Mouse (Mus musculus) splenic B cell, adult 2 months (primary cell): ENCODE measurements around the gene Nudt15.
"Not testable (repeated sequence)": the region's sequence is repeated elsewhere in the genome, so short reads cannot be mapped to it uniquely, and the experiment has no call there.

Source experiments
- DNase-seq: peaks from one replicate; pipeline ENCODE4 v3.0.0-alpha.2; 2011; ENCODE audit warnings: low read depth, low spot score
- H3K27me3 ChIP-seq: 2 replicates; pipeline ENCODE4 v1.6.1; 2012; ENCODE audit warnings: mild to moderate bottlenecking, low read length, moderate library complexity, mixed read lengths; ENCODE audit not compliant: control insufficient read depth, poor library complexity, insufficient read depth, severe bottlenecking
- H3K36me3 ChIP-seq: 2 replicates; pipeline ENCODE4 v1.6.1; 2012; ENCODE audit warnings: mild to moderate bottlenecking, low read length, moderate library complexity, mixed read lengths; ENCODE audit not compliant: control insufficient read depth, poor library complexity, insufficient read depth, severe bottlenecking

The Nudt15 gene

DNA sequence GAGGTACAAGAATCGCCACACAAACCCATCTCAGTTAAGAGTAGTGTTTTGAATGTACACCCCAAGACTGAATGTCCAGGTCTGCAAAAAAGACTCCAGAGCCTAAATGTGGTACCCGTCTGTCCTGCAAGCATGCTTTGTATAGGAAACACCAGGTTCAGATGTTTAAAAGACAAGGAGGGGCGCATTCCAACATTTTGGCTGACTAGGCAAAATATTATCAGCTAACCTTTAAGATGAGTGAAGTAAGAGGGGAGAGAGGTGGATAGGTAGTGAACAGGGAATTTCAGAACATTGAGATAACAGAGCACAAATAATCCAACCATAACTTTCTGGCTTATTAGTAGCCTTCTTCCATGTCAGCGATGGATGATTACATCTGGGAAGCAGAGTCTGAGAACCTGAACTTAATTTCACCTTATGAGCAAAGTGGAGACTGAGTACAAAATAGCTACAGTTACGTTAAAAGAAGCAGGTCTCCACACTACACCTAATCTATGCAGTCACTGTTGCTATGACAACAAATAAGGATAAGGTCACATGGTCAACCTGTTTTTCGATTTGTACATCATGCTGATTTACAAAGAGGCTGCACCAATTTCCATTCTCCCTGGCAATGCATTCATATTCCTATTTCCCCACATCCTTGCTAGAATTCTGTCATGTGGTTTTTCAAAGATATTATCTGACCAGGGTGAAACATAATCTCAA, 14.1 kb downstream of the Nudt15 start:
- Histone ChIP-seq H3K36me3 (no peaks in the 10 kb centered on the region), H3K27me3 (no peaks in the 10 kb centered on the region)
- DNase-seq: no peak

DNA sequence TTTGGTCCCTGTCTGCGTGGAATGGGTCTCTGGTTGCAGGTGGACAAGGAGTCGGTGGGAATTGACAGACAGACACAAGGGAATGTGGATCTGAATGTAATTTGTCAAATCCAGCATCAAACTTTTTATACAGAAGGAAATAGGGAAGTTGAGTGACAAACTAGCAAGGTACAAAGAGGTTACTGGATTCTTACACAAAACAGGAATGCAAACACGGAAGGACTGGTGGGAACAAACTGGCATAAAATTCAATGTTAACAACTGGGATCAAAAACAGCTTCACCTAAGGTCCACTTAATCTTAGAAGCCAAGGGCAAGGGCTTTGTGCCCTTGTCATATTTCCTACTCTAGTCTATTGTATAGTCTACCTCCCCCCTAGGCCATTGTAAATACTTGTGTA, 19.4 kb downstream of the Nudt15 start:
- H3K27me3 ChIP-seq, DNase-seq, H3K36me3 ChIP-seq: not testable (repeated sequence)

DNA sequence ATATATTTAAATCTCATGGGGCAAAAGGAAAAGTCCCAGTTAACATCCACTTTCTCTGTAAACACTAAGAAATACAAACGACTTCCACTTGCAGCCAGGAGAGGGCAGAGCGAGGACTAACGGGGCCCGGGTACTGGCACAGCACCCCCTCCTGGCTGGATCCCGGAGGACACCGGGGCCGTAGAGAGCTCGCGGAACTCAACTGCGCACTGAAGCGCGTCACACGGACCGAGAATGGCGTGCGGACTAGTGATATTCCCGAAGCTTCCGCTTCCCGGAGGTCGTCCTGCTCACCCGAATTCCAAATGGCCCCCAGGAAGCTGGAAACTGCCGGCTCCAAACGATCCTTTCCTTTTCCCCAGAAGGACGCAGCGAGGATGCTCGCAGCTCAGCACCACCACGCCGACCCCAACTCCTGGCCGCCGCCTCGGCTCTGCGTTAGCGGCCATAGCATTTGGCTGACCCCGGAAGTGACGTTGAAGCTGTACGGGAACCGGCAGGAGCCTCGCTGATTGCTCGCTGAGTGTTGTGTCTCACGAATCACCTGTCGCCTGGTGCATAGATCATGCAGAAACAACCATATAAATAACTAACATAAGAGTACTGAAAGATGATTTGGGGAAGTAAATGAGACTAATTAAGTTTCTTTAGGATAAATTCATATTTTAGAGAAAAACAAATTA, 23.1 kb downstream of the Nudt15 start, which contains the start of gene Sucla2:
Gene Sucla2 (plus strand): TSS at position 554 of the 683 bp plus-strand sequence.
- Histone ChIP-seq H3K36me3 (no peaks in the 10 kb centered on the region), H3K27me3 (no peaks in the 10 kb centered on the region)
- DNase-seq: peak; percentile 97

DNA sequence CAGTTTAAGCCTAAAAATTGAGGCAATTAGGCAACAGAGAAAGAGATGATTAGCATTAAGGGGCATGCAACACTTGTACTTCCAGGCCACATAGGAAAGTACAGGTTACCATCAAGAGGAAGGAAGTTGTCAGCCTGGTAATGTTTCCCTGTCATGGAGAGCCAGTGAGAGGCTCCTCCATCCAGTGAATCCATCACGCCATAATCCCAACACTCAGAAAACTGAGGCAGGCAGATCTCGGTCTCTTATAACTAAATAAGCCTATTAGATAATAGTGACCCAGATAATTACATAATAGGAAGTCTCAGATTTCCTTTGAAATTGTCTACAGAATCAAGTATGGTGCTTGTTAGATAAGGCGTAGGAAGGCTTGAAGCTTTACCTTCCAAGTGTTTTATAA, 23.9 kb downstream of the Nudt15 start:
- DNase-seq: no peak
- Histone ChIP-seq H3K27me3 (no peaks in the 10 kb centered on the region), H3K36me3 (no peaks in the 10 kb centered on the region)

DNA sequence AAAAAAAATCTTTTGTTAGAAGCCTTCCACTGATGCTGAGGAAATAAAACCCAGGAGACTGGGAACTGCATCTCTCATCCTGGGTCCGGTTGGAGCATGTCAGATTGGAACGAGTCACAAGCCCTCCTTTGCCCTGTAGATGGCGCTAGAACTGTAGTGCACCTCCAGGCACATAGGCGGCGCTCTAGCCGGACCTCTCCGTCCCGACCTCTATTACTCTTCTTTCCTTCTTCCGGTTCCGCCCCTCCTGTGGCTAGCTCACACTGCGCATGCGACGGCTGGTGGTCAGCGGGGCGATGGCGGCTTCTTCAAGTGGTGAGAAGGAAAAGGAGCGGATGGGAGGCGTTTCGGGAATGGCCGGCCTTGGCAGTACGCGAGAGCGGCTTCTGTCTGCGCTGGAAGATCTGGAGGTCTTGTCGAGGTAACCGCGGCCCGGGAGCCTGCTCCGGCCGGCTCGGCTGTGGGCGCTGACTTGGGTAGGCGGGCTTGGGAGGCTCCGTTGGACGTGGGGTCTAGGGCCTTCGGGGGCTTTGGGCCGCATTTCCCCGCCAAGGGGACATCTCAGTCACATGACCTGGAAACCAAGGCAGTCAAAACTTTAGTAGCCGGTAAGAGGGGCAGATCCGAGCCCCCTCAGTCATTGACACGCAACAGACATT, 38.1 kb downstream of the Nudt15 start, which contains the start of gene Med4:
Gene Med4 (plus strand): TSS at position 261 of the 659 bp plus-strand sequence.
- DNase-seq: peak; percentile 95
- Histone ChIP-seq H3K27me3 (no peaks in the 10 kb centered on the region), H3K36me3 (no peaks in the 10 kb centered on the region)

DNA sequence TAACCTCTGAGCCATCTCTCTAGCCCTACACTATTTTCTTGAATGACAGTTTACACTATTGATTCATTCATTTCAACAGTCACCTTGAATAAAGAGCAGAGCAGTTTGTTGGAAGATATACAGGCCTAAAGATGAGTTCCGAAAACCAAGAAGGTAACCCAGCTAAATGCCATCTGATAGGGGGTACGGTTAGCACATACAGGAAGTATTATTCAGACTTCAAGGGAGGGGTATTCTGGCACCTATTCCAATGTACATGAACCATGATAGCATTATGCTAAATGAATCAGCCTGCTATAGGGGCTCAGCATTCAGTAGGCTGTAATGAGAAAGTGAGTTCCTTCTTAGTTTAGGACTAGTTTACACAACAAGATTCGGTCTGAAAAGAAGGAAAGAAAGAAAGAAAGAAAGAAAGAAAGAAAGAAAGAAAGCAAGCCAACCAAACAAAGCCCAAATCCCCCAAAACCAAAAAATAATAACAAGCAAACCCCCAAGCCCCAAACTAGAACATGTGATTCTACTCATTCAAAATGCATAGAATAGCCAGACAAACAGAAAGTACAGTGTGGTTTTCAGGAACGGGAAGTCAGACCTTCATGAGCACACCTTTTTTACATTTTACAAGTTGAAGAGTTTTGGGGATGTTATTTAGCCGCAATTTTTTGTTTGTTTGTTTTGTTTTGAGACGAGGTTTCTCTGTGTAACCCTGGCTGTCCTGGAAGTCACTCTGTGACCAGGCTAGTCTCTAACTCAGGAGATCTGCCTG, 39.2 kb downstream of the Nudt15 start:
- Histone ChIP-seq H3K27me3 (no peaks in the 10 kb centered on the region), H3K36me3 (no peaks in the 10 kb centered on the region)
- peak; percentile 43 for DNase-seq

DNA sequence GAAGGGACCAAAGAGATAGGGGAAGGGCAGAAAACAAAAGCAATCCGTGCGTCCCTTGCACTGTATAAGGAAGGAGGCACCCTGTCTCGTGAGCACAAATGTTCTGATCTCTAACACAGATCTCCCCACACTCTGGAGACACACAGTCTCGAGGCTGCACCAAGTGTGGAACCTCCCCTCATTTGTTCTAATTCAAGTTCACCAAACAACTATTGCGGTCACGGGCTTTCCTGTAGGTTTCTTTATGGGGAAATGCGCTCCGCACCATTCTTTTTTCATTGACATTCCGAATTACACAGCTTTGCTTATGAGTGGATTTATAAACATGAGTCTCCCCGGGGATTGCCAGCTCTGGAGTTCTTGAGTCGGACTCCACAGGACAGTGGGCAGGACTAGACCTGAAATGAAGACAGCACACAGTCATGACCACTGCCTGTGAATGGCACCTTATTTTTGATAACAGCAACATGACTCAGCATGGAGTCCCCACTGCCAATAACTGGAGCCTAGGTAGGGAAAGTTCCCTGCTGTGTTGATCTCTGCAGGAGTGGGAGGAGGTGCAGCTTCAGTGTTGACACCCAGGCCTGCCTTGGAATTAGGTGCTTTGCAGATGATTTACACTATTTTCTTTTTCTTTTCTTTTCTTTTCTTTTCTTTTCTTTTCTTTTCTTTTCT, 40.2 kb downstream of the Nudt15 start:
- H3K27me3 ChIP-seq: no peaks in the 10 kb centered on the region
- no peaks in the 10 kb centered on the region for H3K36me3 ChIP-seq
- DNase-seq: peak; percentile 27

DNA sequence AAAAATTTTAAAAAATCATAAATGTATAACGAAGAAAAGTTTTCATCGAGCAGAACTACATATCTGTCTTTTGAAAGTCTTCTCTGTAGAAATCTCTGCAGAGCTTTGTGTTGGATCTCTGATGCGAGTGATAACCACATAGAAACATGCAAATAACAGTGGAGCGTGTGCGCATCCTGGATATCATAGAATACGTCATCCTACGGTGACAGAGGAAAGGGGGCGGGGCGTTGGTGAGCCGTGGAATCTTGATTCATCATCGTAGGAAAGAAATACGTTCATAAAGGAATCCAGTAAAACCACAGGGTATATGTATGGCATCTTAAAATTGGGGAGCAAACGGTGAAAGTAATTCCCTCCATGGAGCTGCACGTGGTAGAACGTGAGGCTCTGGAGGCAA, 40.8 kb downstream of the Nudt15 start:
- no peaks in the 10 kb centered on the region for H3K27me3 ChIP-seq
- no peaks in the 10 kb centered on the region for H3K36me3 ChIP-seq
- DNase-seq: peak; percentile 55

DNA sequence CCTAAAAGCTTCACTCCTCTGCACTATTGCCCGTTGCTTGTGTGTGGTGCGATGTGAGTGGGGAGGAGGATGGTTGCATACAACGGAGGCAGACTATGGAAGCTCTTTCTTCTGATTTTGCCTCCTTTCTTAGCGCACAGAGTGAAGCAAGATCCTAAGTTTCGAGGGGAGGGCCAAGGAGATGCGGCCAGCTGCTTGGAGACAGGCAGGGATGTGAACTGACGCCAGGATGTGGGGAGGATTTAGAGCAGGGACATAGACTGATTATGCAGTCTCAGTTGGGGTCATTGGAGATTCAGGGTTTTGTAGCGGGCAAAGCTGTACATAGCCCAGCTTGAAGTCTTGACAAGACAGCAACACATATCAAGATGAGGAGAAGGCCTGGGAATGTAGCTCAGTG, 41.8 kb downstream of the Nudt15 start:
- no peaks in the 10 kb centered on the region for H3K36me3 ChIP-seq
- 0 out of 2 replicates have a peak, but pooled peaks cover 2% of the 10 kb centered on the region for H3K27me3 ChIP-seq
- no peak for DNase-seq

DNA sequence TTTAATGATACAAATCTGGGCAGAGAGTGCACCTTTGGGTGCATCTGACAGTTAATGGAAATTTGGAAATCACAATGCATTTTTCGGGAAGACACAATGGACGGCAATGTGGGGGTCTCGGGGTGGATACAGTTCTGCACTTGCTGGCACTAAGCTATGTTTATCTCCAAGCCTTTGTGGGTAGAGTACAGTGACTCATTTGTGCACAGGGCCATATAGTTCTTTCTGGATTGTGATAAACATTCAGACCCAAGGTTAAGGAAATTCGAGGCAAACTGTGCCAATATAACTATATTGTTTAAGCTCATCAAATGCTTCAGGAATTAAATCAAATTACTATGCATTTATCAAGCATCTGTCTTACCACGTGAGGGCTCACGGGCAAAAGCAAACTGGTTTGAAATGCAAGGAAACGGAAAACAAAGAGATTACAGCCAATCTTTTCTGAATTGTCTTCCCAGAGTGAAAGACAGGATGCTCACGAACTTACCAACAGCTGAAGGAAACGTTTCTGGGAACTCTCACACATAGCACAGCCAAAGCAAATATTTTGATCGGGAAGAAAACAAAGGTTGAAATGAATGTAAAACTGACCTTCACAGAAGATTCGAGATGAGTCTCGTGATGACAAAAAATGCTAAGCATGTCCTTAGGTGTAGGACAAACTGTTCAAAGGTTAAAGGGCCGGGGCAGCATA, 44.7 kb downstream of the Nudt15 start:
- DNase-seq: no peak
- H3K27me3 ChIP-seq: 0 out of 2 replicates have a peak, but pooled peaks cover 2% of the 10 kb centered on the region
- H3K36me3 ChIP-seq: no peaks in the 10 kb centered on the region

DNA sequence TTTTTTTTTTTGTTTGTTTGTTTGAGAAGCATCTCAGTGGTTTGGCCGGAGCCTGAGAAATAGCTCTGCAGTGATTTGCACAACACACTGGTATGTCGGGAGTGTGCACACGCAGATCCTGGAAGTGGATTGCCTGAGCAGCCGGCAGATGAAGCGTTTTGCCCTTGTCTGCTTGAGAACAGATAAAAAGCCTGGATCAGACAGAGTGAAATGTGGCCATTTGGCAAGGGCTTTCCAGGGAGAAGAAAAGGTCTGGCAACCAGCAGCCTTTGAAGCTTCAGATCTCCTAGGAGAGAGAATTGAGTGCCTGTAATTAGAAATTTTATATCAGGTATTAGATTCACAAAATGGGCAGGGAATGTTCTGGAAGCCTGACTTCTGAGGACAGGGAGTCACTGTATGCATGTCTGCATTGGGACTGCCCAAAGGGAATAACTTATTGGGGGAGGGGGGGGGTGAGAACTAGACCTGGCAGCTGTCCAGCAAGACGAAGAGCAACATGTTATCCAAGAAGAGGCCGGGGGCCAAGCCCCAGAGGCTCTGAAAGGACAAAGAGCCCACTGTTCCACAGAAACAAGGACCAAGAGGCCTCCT, 45.4 kb downstream of the Nudt15 start:
- DNase-seq: no peak
- Histone ChIP-seq H3K36me3 (no peaks in the 10 kb centered on the region), H3K27me3 (0 out of 2 replicates have a peak, but pooled peaks cover 2% of the 10 kb centered on the region)

DNA sequence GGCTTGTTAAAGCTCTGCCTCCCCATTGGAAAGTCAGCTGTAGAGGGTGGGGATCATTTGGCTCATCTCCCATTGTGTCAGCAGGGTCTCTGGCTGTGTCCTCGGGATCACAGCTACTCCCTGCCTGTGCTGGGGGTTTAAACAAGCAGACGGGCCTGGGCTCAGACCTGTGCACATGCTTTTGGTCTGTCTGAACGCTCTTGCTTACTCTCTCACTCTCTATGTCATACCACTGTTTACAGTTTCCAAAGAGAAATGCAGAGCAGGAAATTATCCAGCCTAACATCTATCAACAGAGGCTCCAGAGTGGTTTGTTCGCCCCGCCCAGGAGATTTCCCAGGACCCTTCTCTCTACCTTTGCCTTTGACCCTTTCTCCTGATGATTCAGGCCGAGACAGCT, 46.3 kb downstream of the Nudt15 start:
- DNase-seq: no peak
- Histone ChIP-seq H3K27me3 (0 out of 2 replicates have a peak, but pooled peaks cover 2% of the 10 kb centered on the region), H3K36me3 (no peaks in the 10 kb centered on the region)

DNA sequence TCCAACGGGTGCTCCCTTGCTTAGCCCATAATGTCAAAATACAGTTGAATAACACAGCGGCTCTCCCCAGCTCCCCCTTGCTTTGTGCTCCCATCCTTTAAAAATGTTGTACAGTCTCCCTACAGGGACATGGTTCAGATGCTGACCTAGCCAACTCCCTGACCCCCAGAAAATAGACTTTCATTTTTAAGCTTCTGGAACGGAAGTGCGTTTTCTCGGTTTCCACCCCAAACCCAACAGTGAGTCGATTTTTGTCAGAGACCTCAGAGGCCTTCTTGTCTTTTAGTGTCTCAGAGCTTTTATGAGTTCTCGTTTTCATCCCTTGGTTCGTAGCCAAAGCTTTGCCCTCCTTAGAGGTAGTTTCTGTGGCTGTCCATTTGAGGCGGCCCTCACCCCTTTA, 46.8 kb downstream of the Nudt15 start:
- Histone ChIP-seq H3K27me3 (0 out of 2 replicates have a peak, but pooled peaks cover 2% of the 10 kb centered on the region), H3K36me3 (no peaks in the 10 kb centered on the region)
- no peak for DNase-seq
